Mouse (Mus musculus) left cerebral cortex, adult 8-10 months (tissue): ENCODE results near the gene Olfr125. TPM values are rescaled to one million over a fixed set of nuclear protein-coding genes. Genes with fewer than 3 reads are reported as not detected.

ENCODE experiments used
- DNase-seq, 2 experiments: peaks; one replicate each; pipeline ENCODE4 v3.0.0; 2022; ENCODE audit warnings: low spot score in 2 of 2
- total RNA-seq, 4 experiments: library from RNA; stranded (reverse); gene quantifications; 2 replicates each; pipeline ENCODE4 v1.2.4; 2022

Gene Olfr125
- total RNA-seq, result not detected

DNA sequence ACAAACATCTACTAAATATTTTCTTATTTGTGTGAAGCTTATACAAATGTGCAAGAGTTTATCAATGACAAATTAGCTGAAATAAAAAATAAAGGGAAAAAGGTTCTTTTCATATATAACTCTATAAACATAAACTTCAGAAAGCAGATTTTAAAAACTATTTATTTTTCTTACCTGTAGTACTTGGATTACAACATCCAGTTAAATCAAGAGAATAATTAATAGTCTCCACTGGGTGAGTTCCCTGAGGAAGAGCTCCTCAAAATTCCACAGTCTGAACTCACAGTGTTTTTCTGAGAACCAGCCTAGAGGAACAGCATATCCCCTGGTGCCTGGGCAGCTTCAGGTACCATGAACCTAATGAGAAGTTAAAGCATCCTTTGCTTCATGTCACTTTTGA lies at the start of gene Olfr125:
Olfr125 (plus strand) TSS at position 301 of the 400 bp plus-strand sequence.
- no peak for DNase-seq

GRCm38 (mm10) chr17:37793229-37793628 lies 39.5 kb upstream of the Olfr125 start, which contains the start of gene Olfr123:
TSS of gene Olfr123 (plus strand) at chr17:37793529.
- no peak for DNase-seq

DNA sequence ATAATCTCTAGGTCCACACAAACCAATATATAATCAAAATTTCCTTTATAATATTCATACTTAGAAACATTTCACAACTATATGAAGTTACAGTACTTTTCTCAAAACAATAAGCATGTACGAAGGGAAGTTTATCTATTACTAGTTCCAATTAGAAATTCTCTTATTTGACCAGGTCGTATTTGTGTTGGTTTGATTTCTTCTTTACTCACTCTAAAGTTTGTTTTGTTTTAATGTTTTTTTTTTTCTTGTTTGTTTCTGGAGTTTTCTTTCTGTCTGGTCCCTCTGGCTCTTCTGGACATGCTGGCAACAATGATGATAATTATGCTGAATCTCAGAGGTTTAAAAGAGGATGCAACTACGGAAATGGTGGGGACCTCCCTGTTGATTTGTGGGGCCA lies 33.2 kb upstream of the Olfr125 start, which contains the start of gene Olfr124:
Olfr124 (plus strand) TSS at position 301 of the 400 bp plus-strand sequence.
- no peak for DNase-seq

DNA sequence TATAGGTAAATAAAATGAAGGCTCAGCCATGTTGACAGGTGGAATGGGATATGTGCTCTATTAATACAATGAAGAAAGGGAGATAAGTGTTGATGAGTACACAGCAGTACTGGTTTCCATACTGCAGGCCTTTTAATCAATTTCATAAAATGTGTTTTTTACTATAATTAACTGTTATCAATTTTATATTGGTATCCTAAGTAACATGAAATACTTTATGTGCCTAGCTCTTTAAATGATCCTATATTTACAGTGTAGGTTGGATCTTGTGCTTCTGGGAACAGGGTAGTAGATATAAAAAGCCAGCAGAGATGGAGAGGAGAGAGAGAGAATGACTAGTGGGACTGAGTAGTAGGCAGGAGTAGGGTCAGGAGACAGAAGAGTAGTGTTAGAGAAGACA lies 14.4 kb downstream of the Olfr125 start, which contains the start of gene Olfr126:
Olfr126 (plus strand) TSS at position 301 of the 400 bp plus-strand sequence.
- no peak for DNase-seq

- no peak for DNase-seq
Measured at GRCm38 (mm10) chr17:37863901-37864300, 31.2 kb downstream of the Olfr125 start.

DNA sequence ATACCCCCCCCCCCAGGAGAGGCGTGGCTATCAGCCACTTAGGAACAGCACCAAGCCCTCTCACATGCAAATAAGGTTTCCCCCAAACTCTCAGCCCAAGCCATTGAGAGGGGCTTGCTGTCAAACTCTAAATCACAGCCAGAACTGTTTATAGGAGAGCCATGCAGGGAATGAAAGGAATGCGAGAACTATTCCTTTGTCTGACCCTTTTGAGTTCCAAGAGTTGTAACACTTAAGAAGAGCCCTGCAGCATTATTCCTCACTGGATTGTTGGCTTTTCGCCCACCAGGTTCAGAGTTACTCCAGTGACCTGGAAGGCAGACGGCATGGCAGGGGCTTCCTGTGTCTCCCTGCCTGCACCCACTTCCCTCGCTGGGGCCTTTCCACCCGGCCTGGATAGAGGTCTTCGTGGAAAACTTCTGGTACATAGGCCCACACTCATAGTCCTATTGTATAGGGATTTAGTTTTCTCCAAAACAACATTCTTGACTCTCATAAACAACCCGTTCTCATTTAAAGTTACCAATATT lies 37.0 kb downstream of the Olfr125 start:
- DNase-seq, result no peak

- DNase-seq, result no peak
Measured at GRCm38 (mm10) chr17:37873830-37874229, 41.1 kb downstream of the Olfr125 start.

Other genes starting within 250 kb of the Olfr125 start
- gene Olfr114, start 240.2 kb upstream of the Olfr125 start, total RNA-seq, result not detected
- gene Olfr115, start 205.8 kb upstream of the Olfr125 start, total RNA-seq, result not detected
- not detected for gene Olfr116, start 205.8 kb upstream of the Olfr125 start, total RNA-seq
- gene Olfr117, start 169.2 kb upstream of the Olfr125 start, total RNA-seq, result not detected
- not detected for gene Olfr118, start 166.0 kb upstream of the Olfr125 start, total RNA-seq
- gene Olfr119, start 136.4 kb upstream of the Olfr125 start, total RNA-seq, result not detected
- not detected for gene Olfr120, start 111.1 kb upstream of the Olfr125 start, total RNA-seq
- not detected for gene Olfr121, start 84.1 kb upstream of the Olfr125 start, total RNA-seq
- gene Olfr122, start 64.3 kb upstream of the Olfr125 start, total RNA-seq, result not detected
- not detected for gene Olfr123, start 39.4 kb upstream of the Olfr125 start, total RNA-seq
- not detected for gene Olfr124, start 33.1 kb upstream of the Olfr125 start, total RNA-seq
- gene Olfr126, start 14.5 kb downstream of the Olfr125 start, total RNA-seq, result not detected
- gene Olfr127, start 67.5 kb downstream of the Olfr125 start, total RNA-seq, result not detected
- not detected for gene Olfr128, start 87.6 kb downstream of the Olfr125 start, total RNA-seq
- not detected for gene Olfr761, start 120.1 kb downstream of the Olfr125 start, total RNA-seq
- gene Olfr129, start 227.1 kb downstream of the Olfr125 start, total RNA-seq, result not detected
- gene Olfr130, start 231.0 kb downstream of the Olfr125 start, total RNA-seq, result not detected